Mouse (Mus musculus) liver, adult 2 months (tissue): ENCODE results near the gene Epc2.

Source experiments
- CTCF ChIP-seq: fragments of 200-500 bp; IDR thresholded peaks from 2 replicates; pipeline ENCODE4 v1.5.1; 2011; ENCODE audit warnings: low read depth, low read length, control low read depth
- POLR2A ChIP-seq: fragments of 200-500 bp; IDR thresholded peaks from 2 replicates; pipeline ENCODE4 v1.6.1; 2011; ENCODE audit warnings: low read length, control low read depth; ENCODE audit not compliant: insufficient read depth; ENCODE audit errors: extremely low read depth

DNA sequence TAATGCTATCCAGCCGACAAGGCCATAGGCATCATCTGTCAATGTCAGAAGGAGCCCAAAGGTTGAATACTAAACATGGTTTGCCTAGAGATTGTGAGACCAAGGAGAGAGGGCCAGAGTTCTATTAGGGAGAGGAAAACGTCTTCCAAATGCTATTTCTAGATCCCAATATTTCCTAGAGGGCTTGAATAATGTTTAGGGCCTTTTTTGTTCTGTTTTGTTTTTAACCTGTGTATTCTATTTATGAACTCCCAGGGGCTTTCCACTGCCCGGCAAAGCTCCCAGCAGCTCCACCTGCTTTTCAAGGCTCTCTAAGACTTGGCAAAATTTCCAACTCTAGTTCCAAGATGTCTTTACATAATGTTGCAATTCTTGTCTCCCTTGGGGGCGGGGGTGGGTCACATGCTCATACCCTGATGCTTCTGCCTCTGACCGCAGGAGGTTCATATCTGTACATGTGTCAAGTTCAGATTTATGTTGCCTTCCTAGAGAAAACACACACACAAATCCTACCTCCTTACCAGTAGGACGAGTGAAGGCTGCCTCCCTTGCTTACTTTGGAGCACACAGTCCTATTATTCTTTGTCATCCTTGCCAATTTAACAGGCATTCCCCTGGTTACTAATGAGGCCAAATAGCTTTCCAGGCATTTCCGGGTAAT lies 148.9 kb downstream of the Epc2 start:
- TF ChIP-seq CTCF: no peak
- TF ChIP-seq POLR2A: no peak
